Mouse (Mus musculus) forebrain, embryonic 11.5 days (tissue): ENCODE results near the gene Mocs3. TPM values are rescaled to one million over a fixed set of nuclear protein-coding genes. Genes with fewer than 3 reads are reported as not detected.

ENCODE experiments used
- ATAC-seq: fragments of 200-750 bp; cut with Nextera tagmentation; replicated peaks from 2 replicates; pipeline ENCODE4 v1.8.0; 2017; ENCODE audit warnings: moderate TSS enrichment; ENCODE audit not compliant: low FRiP score
- DNase-seq: peaks from one replicate; pipeline ENCODE4 v3.0.0-alpha.2; 2017; ENCODE audit warnings: low spot score
- H3K27ac ChIP-seq: fragments of 300-500 bp; sonication (generic); 2 replicates; pipeline ENCODE4 v1.5.1; 2014; ENCODE audit warnings: low read depth, low read length
- H3K27me3 ChIP-seq: fragments of 300-500 bp; sonication (generic); 2 replicates; pipeline ENCODE4 v1.6.1; 2014; ENCODE audit warnings: mild to moderate bottlenecking, low read length, mixed read lengths; ENCODE audit not compliant: control insufficient read depth, insufficient read depth
- H3K36me3 ChIP-seq: fragments of 300-500 bp; sonication (generic); 2 replicates; pipeline ENCODE4 v1.6.1; 2014; ENCODE audit warnings: mild to moderate bottlenecking, low read length, moderate library complexity, mixed read lengths; ENCODE audit not compliant: control insufficient read depth, insufficient read depth
- H3K4me1 ChIP-seq: fragments of 300-500 bp; sonication (generic); replicated peaks from 2 replicates; pipeline ENCODE4 v1.6.1; 2014; ENCODE audit warnings: low read length, mixed read lengths; ENCODE audit not compliant: control insufficient read depth, insufficient read depth
- H3K4me2 ChIP-seq: fragments of 300-500 bp; sonication (generic); 2 replicates; pipeline ENCODE4 v1.6.1; 2014; ENCODE audit warnings: low read depth, mild to moderate bottlenecking, low read length, moderate library complexity, mixed read lengths; ENCODE audit not compliant: severe bottlenecking
- H3K4me3 ChIP-seq: fragments of 300-500 bp; sonication (generic); 2 replicates; pipeline ENCODE4 v1.5.1; 2014; ENCODE audit warnings: low read depth, low read length
- H3K9ac ChIP-seq: fragments of 300-500 bp; sonication (generic); 2 replicates; pipeline ENCODE4 v1.6.1; 2014; ENCODE audit warnings: low read length
- H3K9me3 ChIP-seq: fragments of 300-500 bp; sonication (generic); 2 replicates; pipeline ENCODE4 v1.6.1; 2016; ENCODE audit warnings: low read length, mixed read lengths; ENCODE audit not compliant: control insufficient read depth
- WGBS: fragments of 180-500 bp; shearing (Covaris S2); extraction: QIAGEN DNeasy Blood & Tissue Kit; methylation state at CpG from one replicate; pipeline ENCODE4 v1.1.7; 2014; 5-methylcytosine and 5-hydroxymethylcytosine counted together
- polyA plus RNA-seq: library from polyadenylated mRNA; unstranded; fragments of >200 nt; fragmentation: Nextera tagmentation; extraction: Ambion mirVana; gene quantifications from 2 replicates; pipeline ENCODE4 v1.2.1, GENCODE M21; 2014

Mocs3 gene
- polyA plus RNA-seq, 1 experiment from 2014 or later = 8.5 TPM

GRCm38 (mm10) chr2:168205265-168205664 is 25.2 kb upstream of the Mocs3 start:
- Histone ChIP-seq H3K27ac (no peak overlapping the region), H3K4me1 (peaks cover 9% of the 10 kb centered on the region), H3K4me2 (peak overlapping the region; percentile 80), H3K4me3 (peak overlapping the region; percentile 100), H3K27me3 (no peaks in the 10 kb centered on the region), H3K9me3 (no peaks in the 10 kb centered on the region), H3K9ac (peak overlapping the region; percentile 100), H3K36me3 (peaks cover 10% of the 10 kb centered on the region)
- ATAC-seq (peak; percentile 36; the same call in 1 of the 2 replicates), DNase-seq (peak; percentile 93)
- WGBS = 8% methylated on average over 6 of the region's 6 CpGs

DNA sequence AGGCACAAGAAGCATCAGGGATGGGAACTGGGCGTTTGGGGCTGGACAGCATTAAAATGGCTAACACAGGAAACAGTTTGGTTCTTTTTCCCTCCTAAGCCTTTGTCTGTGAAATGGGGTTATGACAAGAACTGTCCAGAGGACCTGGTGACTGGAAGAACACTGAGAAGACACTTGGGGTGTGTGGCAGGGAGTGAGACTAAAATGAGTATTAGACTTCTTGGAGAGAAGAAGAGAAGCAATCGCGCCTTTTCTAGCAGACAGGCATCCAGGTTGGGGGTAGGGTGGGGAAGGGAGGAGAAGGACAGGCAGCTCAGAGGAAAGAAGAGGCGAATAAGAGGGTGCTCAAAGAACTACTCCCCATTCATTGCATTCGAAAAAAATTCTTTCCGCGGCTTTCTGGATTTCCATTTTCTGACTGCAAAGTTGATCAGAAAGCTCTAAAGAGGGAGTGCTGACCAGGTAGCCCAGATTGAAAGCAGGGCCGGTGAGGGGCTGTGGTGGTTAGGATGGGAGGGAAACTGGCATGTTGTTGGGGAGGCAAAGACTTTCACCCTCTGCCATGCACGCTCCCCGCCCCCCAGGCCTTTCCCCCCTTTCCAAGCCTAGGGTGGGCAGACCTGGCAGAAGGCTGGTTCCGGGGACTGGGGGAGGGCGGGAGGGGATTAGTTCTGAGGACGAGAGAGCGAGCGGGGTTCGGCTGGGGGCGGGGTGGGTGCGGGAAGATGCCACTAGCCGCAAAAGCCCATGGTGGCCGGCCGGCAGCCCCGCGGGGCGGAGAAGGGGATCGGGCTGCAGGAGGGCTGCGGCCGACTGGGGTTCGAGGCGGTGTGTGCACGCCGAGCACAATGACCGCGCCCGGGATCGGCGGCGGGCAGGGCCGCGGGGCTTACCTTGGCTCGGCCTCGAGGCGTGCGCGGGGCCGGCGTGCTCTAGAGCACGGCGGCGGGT is 24.5 kb upstream of the Mocs3 start:
- DNase-seq = peak; percentile 81
- peak; percentile 15 for ATAC-seq
- peaks cover 10% of the 10 kb centered on the region for H3K36me3 ChIP-seq
- peak overlapping the region; percentile 100 for H3K9ac ChIP-seq
- peaks cover 9% of the 10 kb centered on the region for H3K4me1 ChIP-seq
- no peaks in the 10 kb centered on the region for H3K9me3 ChIP-seq
- H3K4me2 ChIP-seq = peak overlapping the region; percentile 80
- peak overlapping the region; percentile 97 for H3K27ac ChIP-seq
- under 1% methylated on average over 38 of the region's 49 CpGs for WGBS
- no peaks in the 10 kb centered on the region for H3K27me3 ChIP-seq
- H3K4me3 ChIP-seq = peak overlapping the region; percentile 100

- DNase-seq = peak; percentile 98
- Histone ChIP-seq H3K4me1 (peaks cover 9% of the 10 kb centered on the region), H3K36me3 (peaks cover 12% of the 10 kb centered on the region), H3K9ac (peak within 1 kb of the TSS; percentile 100), H3K27ac (peak within 1 kb of the TSS; percentile 97), H3K9me3 (no peaks in the 10 kb centered on the region), H3K4me3 (peak within 1 kb of the TSS; percentile 100), H3K27me3 (no peaks in the 10 kb centered on the region), H3K4me2 (peak within 1 kb of the TSS; percentile 80)
- ATAC-seq = peak; percentile 90
- WGBS = 1% methylated on average over 45 of the region's 89 CpGs
Observed at GRCm38 (mm10) chr2:168206725-168207644, 23.4 kb upstream of the Mocs3 start, which contains the start of gene Adnp. Gene Adnp (minus strand): TSS chr2:168207112.

GRCm38 (mm10) chr2:168207883-168208282 is 22.5 kb upstream of the Mocs3 start:
- H3K4me1 ChIP-seq = peaks cover 9% of the 10 kb centered on the region
- H3K27me3 ChIP-seq = no peaks in the 10 kb centered on the region
- H3K4me3 ChIP-seq = no peak overlapping the region
- DNase-seq = no peak
- H3K4me2 ChIP-seq = no peak overlapping the region
- WGBS = 90% methylated on average over 3 of the region's 3 CpGs
- H3K36me3 ChIP-seq = peaks cover 16% of the 10 kb centered on the region
- no peak for ATAC-seq
- H3K27ac ChIP-seq = peak overlapping the region; percentile 97
- no peaks in the 10 kb centered on the region for H3K9me3 ChIP-seq
- H3K9ac ChIP-seq = no peak overlapping the region

- no peak overlapping the region for H3K4me3 ChIP-seq
- WGBS = 47% methylated on average over 5 of the region's 5 CpGs
- no peak for ATAC-seq
- H3K9ac ChIP-seq = no peak overlapping the region
- H3K36me3 ChIP-seq = peaks cover 6% of the 10 kb centered on the region; the same call in 1 of the 2 replicates
- no peak for DNase-seq
- H3K4me2 ChIP-seq = no peak overlapping the region
- H3K9me3 ChIP-seq = no peaks in the 10 kb centered on the region
- no peaks in the 10 kb centered on the region for H3K4me1 ChIP-seq
- H3K27me3 ChIP-seq = no peaks in the 10 kb centered on the region
- no peak overlapping the region for H3K27ac ChIP-seq
Observed at GRCm38 (mm10) chr2:168213788-168214397, 16.5 kb upstream of the Mocs3 start.

GRCm38 (mm10) chr2:168223326-168223725 is 7.1 kb upstream of the Mocs3 start:
- H3K36me3 ChIP-seq = no peaks in the 10 kb centered on the region; the same call in 1 of the 2 replicates
- no peaks in the 10 kb centered on the region for H3K4me1 ChIP-seq
- no peaks in the 10 kb centered on the region for H3K27me3 ChIP-seq
- no peak for ATAC-seq
- WGBS = 89% methylated on average over 6 of the region's 6 CpGs
- no peaks in the 10 kb centered on the region for H3K9me3 ChIP-seq
- DNase-seq = no peak
- no peak overlapping the region for H3K9ac ChIP-seq
- no peak overlapping the region for H3K4me2 ChIP-seq
- H3K27ac ChIP-seq = no peak overlapping the region
- H3K4me3 ChIP-seq = no peak overlapping the region

- peak overlapping the region; percentile 97 for H3K4me2 ChIP-seq
- 22% methylated on average over 41 of the region's 41 CpGs for WGBS
- H3K9me3 ChIP-seq = no peaks in the 10 kb centered on the region
- peak overlapping the region; percentile 100 for H3K4me3 ChIP-seq
- no peak overlapping the region for H3K27ac ChIP-seq
- no peaks in the 10 kb centered on the region for H3K27me3 ChIP-seq
- DNase-seq (no peak), ATAC-seq (peak; percentile 35)
- H3K9ac ChIP-seq = peak overlapping the region; percentile 73
- H3K4me1 ChIP-seq = peaks cover 13% of the 10 kb centered on the region
- no peaks in the 10 kb centered on the region; the same call in 1 of the 2 replicates for H3K36me3 ChIP-seq
Observed at GRCm38 (mm10) chr2:168229116-168230025, 1.1 kb upstream of the Mocs3 start.
